Mouse (Mus musculus): ENCODE measurements at regions not wholly inside any gene's neighbourhood (a gene's known extent, or its start where the extent isn't known, plus 50 kb on each side); places are given as distances from the start of the nearest gene placed in this dataset.

GRCm38 (mm10) chr19:28199385-28199784 lies 188.4 kb upstream of the Rfx3 start:
- dilution Hi-C loops (cut with MboI; ENCODE audit: extremely low pct_ligation_motif_present, extremely low pct_unique_long_range_greater_than_20kb, low sequenced_read_pairs), result no loop called here

DNA sequence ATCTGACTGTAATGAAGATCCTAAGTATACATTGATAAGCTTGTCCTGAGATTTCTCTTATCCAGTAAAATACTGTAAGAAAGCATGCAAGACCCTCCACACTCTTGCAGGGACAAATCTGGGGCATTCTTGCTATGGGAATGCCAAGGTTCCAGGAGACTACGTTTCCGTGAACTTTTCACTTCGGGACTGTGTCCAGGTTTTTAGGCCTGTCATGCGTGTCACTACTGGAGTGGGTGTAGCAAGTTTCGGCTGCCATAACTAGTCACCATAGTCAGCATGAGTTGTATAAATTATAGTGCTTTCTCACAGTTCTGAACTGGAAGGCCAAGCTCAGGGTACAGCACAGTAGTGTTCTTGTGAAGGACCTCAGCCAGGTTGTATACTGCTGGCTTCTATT lies 185.9 kb upstream of the Rfx3 start:
- no peak overlapping the region for H3K4me3 ChIP-seq (replicated peaks in 1 of 3; ENCODE audit: low read depth in 2 of 3, low read length in 2 of 3, poor library complexity in 1 of 3)
- no peaks in the 10 kb centered on the region for H3K4me1 ChIP-seq (ENCODE audit: control insufficient read depth in 1 of 2, insufficient read depth in 2 of 2)
- no peak overlapping the region for H3K9ac ChIP-seq (ENCODE audit: insufficient read depth, low read depth)
- no peaks in the 10 kb centered on the region for H3K27me3 ChIP-seq (replicated peaks)
- TF ChIP-seq KAT2A (IDR thresholded peaks at IDR 0.05; ENCODE audit: insufficient replicate concordance, low read length) (no peak), SIN3A (IDR thresholded peaks at IDR 0.05; ENCODE audit: low read length) (no peak), TBP (conservative IDR thresholded peaks at IDR 0.05; ENCODE audit: low read depth, low read length) (no peak), MAZ (IDR thresholded peaks at IDR 0.05; ENCODE audit: low read depth, low read length) (no peak), POLR2AphosphoS2 (IDR thresholded peaks at IDR 0.05; ENCODE audit: low read depth, low read length) (no peak), ZC3H11A (IDR thresholded peaks at IDR 0.05; ENCODE audit: low read depth, low read length) (no peak), CHD2 (IDR thresholded peaks at IDR 0.05; ENCODE audit: low read length) (no peak), NELFE (IDR thresholded peaks at IDR 0.05; ENCODE audit: low read depth, low read length) (no peak)
- H3K9me3 ChIP-seq (replicated peaks; ENCODE audit: low read length), result no peaks in the 10 kb centered on the region
- H3K79me2 ChIP-seq (replicated peaks; ENCODE audit: control insufficient read depth, extremely low read depth, insufficient read depth, poor library complexity, severe bottlenecking), result no peaks in the 10 kb centered on the region
- no peak overlapping the region for H3K4me2 ChIP-seq (ENCODE audit: insufficient read depth, low read depth, poor library complexity, severe bottlenecking)
- no peaks in the 10 kb centered on the region for H3K36me3 ChIP-seq (replicated peaks in 1 of 2; ENCODE audit: control insufficient read depth in 1 of 2, insufficient read depth in 1 of 2, low read length in 1 of 2)
- H3K27ac ChIP-seq (ENCODE audit: insufficient read depth, low read depth), result no peak overlapping the region
- dilution Hi-C loops (cut with MboI; ENCODE audit: extremely low pct_ligation_motif_present, extremely low pct_unique_long_range_greater_than_20kb, low sequenced_read_pairs), result no loop called here
- in situ Hi-C loops (cut with MboI; ENCODE audit: low pct_ligation_motif_present, low pct_unique_long_range_greater_than_20kb, low sequenced_read_pairs), result no loop called here
- no peak for DNase-seq (ENCODE audit: extremely low read depth)

More at GRCm38 (mm10) chr19:28199385-28199784, 188.4 kb upstream of the Rfx3 start:
- Histone ChIP-seq H3K9me3 (replicated peaks; ENCODE audit: low read length) (no peaks in the 10 kb centered on the region), H3K27ac (ENCODE audit: insufficient read depth, low read depth) (no peak overlapping the region), H3K36me3 (replicated peaks in 1 of 2; ENCODE audit: control insufficient read depth in 1 of 2, insufficient read depth in 1 of 2, low read length in 1 of 2) (no peaks in the 10 kb centered on the region), H3K79me2 (replicated peaks; ENCODE audit: control insufficient read depth, extremely low read depth, insufficient read depth, poor library complexity, severe bottlenecking) (no peaks in the 10 kb centered on the region), H3K9ac (ENCODE audit: insufficient read depth, low read depth) (no peak overlapping the region), H3K4me3 (replicated peaks in 1 of 3; ENCODE audit: low read depth in 2 of 3, low read length in 2 of 3, poor library complexity in 1 of 3) (no peak overlapping the region), H3K27me3 (replicated peaks) (no peaks in the 10 kb centered on the region), H3K4me2 (ENCODE audit: insufficient read depth, low read depth, poor library complexity, severe bottlenecking) (no peak overlapping the region), H3K4me1 (ENCODE audit: control insufficient read depth in 1 of 2, insufficient read depth in 2 of 2) (no peaks in the 10 kb centered on the region)
- DNase-seq (ENCODE audit: extremely low read depth), result no peak
- TF ChIP-seq TBP (conservative IDR thresholded peaks at IDR 0.05; ENCODE audit: low read depth, low read length) (no peak), MEF2A (IDR thresholded peaks at IDR 0.05; ENCODE audit: borderline replicate concordance, low read depth, low read length) (no peak), ETS1 (conservative IDR thresholded peaks at IDR 0.05; ENCODE audit: low read depth, low read length) (no peak), MXI1 (IDR thresholded peaks at IDR 0.05; ENCODE audit: low read depth, low read length) (no peak), IRF4 (IDR thresholded peaks at IDR 0.05; ENCODE audit: low read depth, low read length) (no peak), ZMIZ1 (IDR thresholded peaks at IDR 0.05; ENCODE audit: low read depth, low read length) (no peak), JUND (conservative IDR thresholded peaks at IDR 0.05; ENCODE audit: low read depth, low read length) (no peak), MYC (IDR thresholded peaks at IDR 0.05; ENCODE audit: low read depth, low read length) (no peak), SIN3A (IDR thresholded peaks at IDR 0.05; ENCODE audit: low read length) (no peak), KAT2A (IDR thresholded peaks at IDR 0.05; ENCODE audit: insufficient replicate concordance, low read length) (no peak), ELF1 (IDR thresholded peaks at IDR 0.05; ENCODE audit: low read depth, low read length) (no peak), MAX (IDR thresholded peaks at IDR 0.05; ENCODE audit: low read length) (no peak), CTCF (conservative IDR thresholded peaks at IDR 0.05 in 1 of 2, IDR thresholded peaks at IDR 0.05 in 1 of 2; ENCODE audit: low read depth in 2 of 2, low read length in 2 of 2) (no peak), CHD1 (IDR thresholded peaks at IDR 0.05; ENCODE audit: low read depth, low read length) (no peak)
- in situ Hi-C loops (cut with MboI; ENCODE audit: low pct_ligation_motif_present, low pct_unique_long_range_greater_than_20kb, low sequenced_read_pairs), result no loop called here

Data from CH12.LX (cell line).